In the genomic region with DNA sequence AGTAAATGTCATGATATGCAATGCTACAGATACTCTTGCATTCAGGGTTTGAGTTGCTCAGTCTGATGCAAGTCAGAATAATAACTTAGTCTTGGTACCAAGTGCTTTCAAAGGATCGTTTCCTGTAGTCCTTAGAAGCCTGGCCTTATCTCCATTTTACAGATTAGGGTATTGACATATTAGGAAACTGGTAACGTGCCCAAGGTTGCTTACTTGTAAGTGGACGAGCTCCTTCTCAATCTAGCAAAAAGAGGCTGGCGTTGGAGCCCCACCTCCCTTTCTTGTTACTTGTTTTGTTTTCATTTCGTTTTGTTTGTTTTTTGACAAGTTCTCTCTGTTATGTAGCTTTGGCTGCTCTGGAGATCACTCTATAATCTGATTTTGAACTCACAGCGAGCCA, we compare ENCODE assay signal across 28 mouse cellular contexts. TPM values are rescaled to one million over a fixed set of nuclear protein-coding genes. Genes with fewer than 3 reads are reported as not detected.
DNase-seq lines count a peak whose midpoint lies in the region; ATAC-seq and TF ChIP-seq lines count a peak whose summit lies in the region.
"Had no signal": no experiment of that assay in that cellular context is flagged by ENCODE, and none has a peak within 500 bp of the region (broad histone marks: within the 10 kb centered on the region; RNA-seq: fewer than 3 reads in every experiment).

No protein-coding gene starts in this region.

- TF ChIP-seq EP300 in MEL (IDR thresholded peaks at IDR 0.05; ENCODE audit: low read depth in 1 of 2, low read length in 2 of 2), result peak in 1 of 2 experiments; percentile 54; a peak in 1 of 4 replicates
- no peak for TF ChIP-seq EP300 in stomach, postnatal 0 days (optimal IDR thresholded peaks at IDR 0.05)

- peaks cover 0 to 13% of the 10 kb centered on the region in 2 experiments; a peak in 2 of 4 replicates for H3K36me3 ChIP-seq in MEL (ENCODE audit: control insufficient read depth in 1 of 2, insufficient read depth in 2 of 2, low read length in 2 of 2)
- H3K36me3 ChIP-seq in stomach, postnatal 0 days (ENCODE audit: control insufficient read depth, insufficient read depth, low read length), result no peaks in the 10 kb centered on the region
- H3K36me3 ChIP-seq: forebrain, embryonic 12.5 days; kidney, embryonic 15.5 days; limb, embryonic 12.5 days; neural tube, embryonic 13.5 days had no signal

- peak overlapping the region; percentile 64 for H3K27ac ChIP-seq in MEL (ENCODE audit: control insufficient read depth, low read depth, low read length)
- no peak overlapping the region for H3K27ac ChIP-seq in stomach, postnatal 0 days (replicated peaks)
- H3K27ac ChIP-seq: forebrain, embryonic 12.5 days; heart, embryonic 13.5 days; kidney, embryonic 15.5 days; layer of hippocampus, adult 2 months; left cerebral cortex, adult 2 months; limb, embryonic 12.5 days; liver, embryonic 14.5 days; neural tube, embryonic 13.5 days had no signal

- peaks cover 7 to 9% of the 10 kb centered on the region in 2 experiments; a peak in 3 of 4 replicates for H3K4me1 ChIP-seq in MEL (ENCODE audit: control insufficient read depth in 1 of 2, insufficient read depth in 2 of 2, low read length in 2 of 2)
- 0 out of 2 replicates have a peak, but pooled peaks cover 3% of the 10 kb centered on the region for H3K4me1 ChIP-seq in stomach, postnatal 0 days (replicated peaks; ENCODE audit: control insufficient read depth, insufficient read depth)

- H3K79me2 ChIP-seq in MEL (ENCODE audit: control insufficient read depth, insufficient read depth, low read length, poor library complexity), result peaks cover 7% of the 10 kb centered on the region; the same call in 1 of the 2 replicates

- no peak for TF ChIP-seq RAD21 in MEL (IDR thresholded peaks at IDR 0.05; ENCODE audit: low read depth, low read length)

- peak overlapping the region; percentile 52 for H3K9ac ChIP-seq in MEL (ENCODE audit: control insufficient read depth, low read depth, low read length, poor library complexity, severe bottlenecking)
- H3K9ac ChIP-seq in stomach, postnatal 0 days (ENCODE audit: low read length), result no peak overlapping the region
- H3K9ac ChIP-seq: forebrain, embryonic 12.5 days; forebrain, postnatal 0 days; heart, embryonic 13.5 days; kidney, embryonic 15.5 days; limb, embryonic 12.5 days; liver, embryonic 14.5 days; neural tube, embryonic 13.5 days had no signal

- DNase-seq in adrenal gland, postnatal 14 days, result peak; percentile 27
- DNase-seq in adrenal gland, adult 18-20 months (ENCODE audit: low spot score in 2 of 2), result no peak
- DNase-seq in lung, postnatal 36 days, result peak; percentile 35
- no peak for DNase-seq in lung, postnatal 25 days (ENCODE audit: low spot score)
- peak; percentile 82 for DNase-seq in MEL (ENCODE audit: low read depth, low spot score)
- DNase-seq in stomach, postnatal 0 days (ENCODE audit: low spot score), result peak; percentile 42
- DNase-seq: cerebellum, adult 2 months; cerebellum, postnatal 14 days; forebrain, postnatal 0 days; heart, postnatal 10 days; kidney, adult 18-20 months; kidney, postnatal 25 days; lung, adult 2 months; lung, postnatal 4 days; right cerebral cortex, postnatal 4 days had no signal

- WGBS in stomach, postnatal 0 days, result 54% methylated on average over 6 of the region's 6 CpGs

- no peaks in the 10 kb centered on the region for H3K27me3 ChIP-seq in MEL (ENCODE audit: control insufficient read depth in 1 of 2, insufficient read depth in 2 of 2, low read length in 2 of 2)
- H3K27me3 ChIP-seq in stomach, postnatal 0 days (ENCODE audit: control insufficient read depth, insufficient read depth, low read length), result no peaks in the 10 kb centered on the region
- H3K27me3 ChIP-seq: forebrain, embryonic 12.5 days; heart, embryonic 13.5 days; kidney, embryonic 15.5 days; limb, embryonic 12.5 days; neural tube, embryonic 13.5 days; Patski had no signal

- no peak overlapping the region for H3K4me2 ChIP-seq in stomach, postnatal 0 days (replicated peaks; ENCODE audit: low read depth)
- H3K4me2 ChIP-seq: forebrain, embryonic 12.5 days; heart, embryonic 13.5 days; kidney, embryonic 15.5 days; limb, embryonic 12.5 days; midbrain, embryonic 11.5 days; neural tube, embryonic 13.5 days had no signal

- TF ChIP-seq POLR2A in MEL (IDR thresholded peaks at IDR 0.05; ENCODE audit: control insufficient read depth in 1 of 2, insufficient read depth in 1 of 2, low read depth in 1 of 2, low read length in 2 of 2, poor library complexity in 1 of 2), result no peak

- H3K4me3 ChIP-seq in MEL (ENCODE audit: control insufficient read depth in 1 of 2, insufficient read depth in 1 of 2, low read depth in 2 of 2, low read length in 2 of 2), result peak overlapping the region; percentile 41 to 67
- H3K4me3 ChIP-seq in stomach, postnatal 0 days (ENCODE audit: low read depth, low read length), result no peak overlapping the region
- H3K4me3 ChIP-seq: erythroblast, embryonic 14.5 days; forebrain, embryonic 12.5 days; heart, embryonic 13.5 days; kidney, embryonic 15.5 days; layer of hippocampus, adult 2 months; left cerebral cortex, adult 2 months; limb, embryonic 12.5 days; neural tube, embryonic 13.5 days had no signal

- TF ChIP-seq CTCF in MEL (IDR thresholded peaks at IDR 0.05 in 2 of 3, conservative IDR thresholded peaks at IDR 0.05 in 1 of 3; ENCODE audit: control insufficient read depth in 1 of 3, insufficient read depth in 1 of 3, low read depth in 2 of 3, low read length in 3 of 3, poor library complexity in 1 of 3, severe bottlenecking in 1 of 3), result no peak
- TF ChIP-seq CTCF in stomach, postnatal 0 days (IDR thresholded peaks at IDR 0.05; ENCODE audit: low read depth), result no peak

- ATAC-seq in stomach, postnatal 0 days (ENCODE audit: low FRiP score, low TSS enrichment), result peak; percentile 24; the same call in 1 of the 2 replicates
- ATAC-seq in monocyte, adult 5-6 weeks (replicated peaks; ENCODE audit: insufficient number of reproducible peaks, low FRiP score, low TSS enrichment, poor library complexity, severe bottlenecking), result no peak
- ATAC-seq: forebrain, postnatal 0 days; hindbrain, embryonic 16.5 days; Patski had no signal

- no peaks in the 10 kb centered on the region for H3K9me3 ChIP-seq in MEL (replicated peaks; ENCODE audit: insufficient read depth, low read length)
- no peaks in the 10 kb centered on the region for H3K9me3 ChIP-seq in stomach, postnatal 0 days (ENCODE audit: control insufficient read depth, low read length)
- H3K9me3 ChIP-seq: forebrain, embryonic 12.5 days; heart, embryonic 13.5 days; kidney, embryonic 15.5 days; limb, embryonic 12.5 days; neural tube, embryonic 13.5 days had no signal

TF ChIP-seq in MEL, 35 proteins besides CTCF, POLR2A, EP300 and RAD21:
- peak; percentile 60 for TF ChIP-seq GATA1 (IDR thresholded peaks at IDR 0.05; ENCODE audit: low read depth, low read length)
- no peak for TF ChIP-seq POLR2AphosphoS2 (IDR thresholded peaks at IDR 0.05; ENCODE audit: low read length)
- peak; percentile 44; the same call in 1 of the 2 replicates for TF ChIP-seq TCF12 (IDR thresholded peaks at IDR 0.05; ENCODE audit: low read depth, low read length)
- 0 out of 2 replicates have a peak, but pooled peaks have one; percentile 17 for TF ChIP-seq MXI1 (IDR thresholded peaks at IDR 0.05; ENCODE audit: low read depth, low read length)
- TF ChIP-seq MAFK (IDR thresholded peaks at IDR 0.05; ENCODE audit: borderline replicate concordance, low read depth, low read length), result no peak
- TF ChIP-seq CHD2 (IDR thresholded peaks at IDR 0.05; ENCODE audit: low read length), result no peak
- TF ChIP-seq MYC (IDR thresholded peaks at IDR 0.05; ENCODE audit: low read depth, low read length), result no peak
- TF ChIP-seq NRF1 (IDR thresholded peaks at IDR 0.05; ENCODE audit: insufficient read depth, low read depth, low read length, poor library complexity, severe bottlenecking), result no peak
- TF ChIP-seq TAL1 (IDR thresholded peaks at IDR 0.05; ENCODE audit: low read length), result 0 out of 2 replicates have a peak, but pooled peaks have one; percentile 16
- peak; percentile 88 for TF ChIP-seq BHLHE40 (IDR thresholded peaks at IDR 0.05; ENCODE audit: borderline replicate concordance, low read depth, low read length)
- TF ChIP-seq ETS1 (IDR thresholded peaks at IDR 0.05; ENCODE audit: low read depth, low read length), result 0 out of 2 replicates have a peak, but pooled peaks have one; percentile 24
- TF ChIP-seq MEF2A (IDR thresholded peaks at IDR 0.05; ENCODE audit: extremely low read depth, insufficient replicate concordance, low read depth, low read length, poor library complexity, severe bottlenecking), result no peak
- no peak for TF ChIP-seq CHD1 (IDR thresholded peaks at IDR 0.05; ENCODE audit: low read depth, low read length)
- TF ChIP-seq HCFC1 (IDR thresholded peaks at IDR 0.05; ENCODE audit: low read depth, low read length), result no peak
- no peak for TF ChIP-seq POLR2AphosphoS5 (IDR thresholded peaks at IDR 0.05; ENCODE audit: borderline replicate concordance, low read depth, low read length)
- TF ChIP-seq USF1 (IDR thresholded peaks at IDR 0.05; ENCODE audit: low read depth, low read length), result peak; percentile 67; the same call in 1 of the 2 replicates
TF ChIP-seq in MEL: peak in this region for 7.

RNA-seq across cellular contexts. Expression of a gene that starts 48.1 kb away (rescaled TPM):
- 133 and 139 TPM in 2 replicates for total RNA-seq in adrenal gland, postnatal 14 days (2021)
- total RNA-seq in adrenal gland, adult 18-20 months (2021), result 10 to 100 TPM; 84.2 to 91.5 TPM
- 121 and 126 TPM in 2 replicates for total RNA-seq in MEL (2012; rRNA removed)
- polyA plus RNA-seq in MEL (2012; ENCODE audit: insufficient read depth in 1 of 2, insufficient read length in 2 of 2, low read depth in 1 of 2, low replicate concordance in 2 of 2, missing spikeins in 1 of 2), result 10 to 100 TPM in 1 of 2 experiments, not detected in 1; 85.8 TPM
- polyA plus RNA-seq in stomach, postnatal 0 days (2015; fragmentation: Nextera tagmentation; extraction: Ambion mirVana), result 130 and 138 TPM in 2 replicates
- 86.1 to 133 TPM (median 114 TPM) in 3 replicates for total RNA-seq in monocyte, adult 5-6 weeks (2017)

RNA-seq across cellular contexts. Expression of a gene that starts 48.5 kb away (rescaled TPM):
- total RNA-seq in adrenal gland, postnatal 14 days (2021), result 28.0 and 36.7 TPM in 2 replicates
- 10 to 100 TPM; 24.0 to 31.2 TPM for total RNA-seq in adrenal gland, adult 18-20 months (2021)
- 2.3 and 2.7 TPM in 2 replicates for total RNA-seq in MEL (2012; rRNA removed)
- polyA plus RNA-seq in MEL (2012; ENCODE audit: insufficient read depth in 1 of 2, insufficient read length in 2 of 2, low read depth in 1 of 2, low replicate concordance in 2 of 2, missing spikeins in 1 of 2), result 1 to 10 TPM in 1 of 2 experiments, not detected in 1; 7.7 TPM
- polyA plus RNA-seq in stomach, postnatal 0 days (2015; fragmentation: Nextera tagmentation; extraction: Ambion mirVana), result 3.7 and 4.3 TPM in 2 replicates
- 19.9 to 58.0 TPM (median 36.9 TPM) in 3 replicates for total RNA-seq in monocyte, adult 5-6 weeks (2017)

Comparison
In these comparisons a context has a peak if more than half of its experiments do, and no peak if none do; other contexts are left out.
1. DNase-seq: peak in adrenal gland, postnatal 14 days (single experiment), lung, postnatal 36 days (single experiment), MEL (single experiment) and stomach, postnatal 0 days (single experiment); none in adrenal gland, adult 18-20 months (0 of 2) and lung, postnatal 25 days (single experiment).